Mouse (Mus musculus) adrenal gland, postnatal 25 days (tissue): ENCODE data around the gene Rgp1. TPM values are rescaled to one million over a fixed set of nuclear protein-coding genes. Genes with fewer than 3 reads are reported as not detected.

Experiments used
- microRNA-seq, 2 experiments: library from miRNA; unstranded; fragments of <30 nt; microRNA quantifications; one replicate each; pipeline ENCODE4 v1.2.0; 2021
- total RNA-seq: library from RNA; stranded (reverse); gene quantifications from 2 replicates; pipeline ENCODE4 v1.2.3, GENCODE M21; 2021

Gene Rgp1
- total RNA-seq, 1 experiment from 2014 or later: 58.9 TPM

Small RNA genes within 50 kb of the gene (microRNA-seq; reads per million reads assigned to microRNA genes)
- gene Gm25262: 0.36 to 1.0 reads per million in 2 experiments

Other genes with a start within 250 kb of the Rgp1 start
- 38.6 and 62.1 TPM in 2 replicates for gene Rusc2, start 196.7 kb upstream of the Rgp1 start, total RNA-seq
- gene Fam166b, start 149.6 kb upstream of the Rgp1 start, total RNA-seq: not detected in 2 replicates
- gene Tesk1, start 136.8 kb upstream of the Rgp1 start, total RNA-seq: 51.3 and 53.2 TPM in 2 replicates
- gene Cd72, start 124.1 kb upstream of the Rgp1 start, total RNA-seq: 2.9 TPM in 1 of 2 replicates, not detected in the other
- gene Sit1, start 95.0 kb upstream of the Rgp1 start, total RNA-seq: 0.24 TPM in 1 of 2 replicates, not detected in the other
- gene Ccdc107, start 85.8 kb upstream of the Rgp1 start, total RNA-seq: 54.6 and 58.2 TPM in 2 replicates
- 4.6 and 7.4 TPM in 2 replicates for gene Arhgef39, start 79.0 kb upstream of the Rgp1 start, total RNA-seq
- 0.61 TPM in 1 of 2 replicates, not detected in the other for gene Car9, start 71.7 kb upstream of the Rgp1 start, total RNA-seq
- gene Tpm2, start 55.0 kb upstream of the Rgp1 start, total RNA-seq: 98.8 and 110 TPM in 2 replicates
- gene Creb3, start 16.4 kb upstream of the Rgp1 start, total RNA-seq: 111 and 172 TPM in 2 replicates
- gene Tln1, start 16.0 kb upstream of the Rgp1 start, total RNA-seq: 229 and 303 TPM in 2 replicates
- 11.9 and 15.4 TPM in 2 replicates for gene Gba2, start 158 bp downstream of the Rgp1 start, total RNA-seq
- 4.5 and 5.7 TPM in 2 replicates for gene Msmp, start 5.8 kb downstream of the Rgp1 start, total RNA-seq
- 26.9 and 37.9 TPM in 2 replicates for gene Npr2, start 53.2 kb downstream of the Rgp1 start, total RNA-seq
- 0.55 TPM in 1 of 2 replicates, not detected in the other for gene Spag8, start 74.9 kb downstream of the Rgp1 start, total RNA-seq
- 63.7 and 75.0 TPM in 2 replicates for gene Hint2, start 77.8 kb downstream of the Rgp1 start, total RNA-seq
- 4.3 and 7.4 TPM in 2 replicates for gene Tmem8b, start 90.3 kb downstream of the Rgp1 start, total RNA-seq
- 0.21 TPM in 1 of 2 replicates, not detected in the other for gene Fam221b, start 90.4 kb downstream of the Rgp1 start, total RNA-seq
- not detected in 2 replicates for gene Olfr70, start 122.1 kb downstream of the Rgp1 start, total RNA-seq
- gene Olfr71, start 131.5 kb downstream of the Rgp1 start, total RNA-seq: not detected in 2 replicates
- gene Hrct1, start 148.5 kb downstream of the Rgp1 start, total RNA-seq: 1.5 and 1.9 TPM in 2 replicates
- 2.1 and 2.7 TPM in 2 replicates for gene Spaar, start 151.3 kb downstream of the Rgp1 start, total RNA-seq
- not detected in 2 replicates for gene Olfr159, start 192.3 kb downstream of the Rgp1 start, total RNA-seq
- gene Olfr156, start 245.2 kb downstream of the Rgp1 start, total RNA-seq: not detected in 2 replicates